Mouse (Mus musculus) kidney, adult 9 months (tissue): ENCODE measurements around the gene Brsk1.

Source experiments
- DNase-seq: peaks from one replicate; pipeline ENCODE4 v3.0.0; 2022

Brsk1 gene

GRCm38 (mm10) chr7:4740309-4740727 lies 49.9 kb downstream of the Brsk1 start:
- no peak for DNase-seq

- peak; percentile 88 for DNase-seq
These were observed 50.7 kb downstream of the Brsk1 start for GRCm38 (mm10) chr7:4741151-4741550.

GRCm38 (mm10) chr7:4741672-4742481 lies 51.5 kb downstream of the Brsk1 start:
- no peak for DNase-seq

DNA sequence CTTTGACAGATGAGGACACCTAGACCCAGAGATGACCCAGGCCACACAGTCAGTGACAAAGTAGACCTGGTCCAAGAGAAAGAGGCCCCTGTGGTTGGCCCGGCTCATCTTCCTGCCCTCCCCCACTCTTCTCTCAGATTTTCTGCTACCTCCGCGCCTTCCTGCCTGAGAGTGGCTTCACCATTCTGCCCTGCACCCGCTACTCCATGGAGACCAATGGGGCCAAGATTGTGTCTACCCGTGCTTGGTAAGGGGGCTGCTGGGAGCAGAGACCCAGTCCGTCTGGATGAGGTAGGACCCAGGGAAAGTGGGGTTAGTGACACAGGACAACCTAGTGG lies 52.0 kb downstream of the Brsk1 start:
- no peak for DNase-seq

- no peak for DNase-seq
These were observed 53.0 kb downstream of the Brsk1 start for GRCm38 (mm10) chr7:4743354-4743753.

DNA sequence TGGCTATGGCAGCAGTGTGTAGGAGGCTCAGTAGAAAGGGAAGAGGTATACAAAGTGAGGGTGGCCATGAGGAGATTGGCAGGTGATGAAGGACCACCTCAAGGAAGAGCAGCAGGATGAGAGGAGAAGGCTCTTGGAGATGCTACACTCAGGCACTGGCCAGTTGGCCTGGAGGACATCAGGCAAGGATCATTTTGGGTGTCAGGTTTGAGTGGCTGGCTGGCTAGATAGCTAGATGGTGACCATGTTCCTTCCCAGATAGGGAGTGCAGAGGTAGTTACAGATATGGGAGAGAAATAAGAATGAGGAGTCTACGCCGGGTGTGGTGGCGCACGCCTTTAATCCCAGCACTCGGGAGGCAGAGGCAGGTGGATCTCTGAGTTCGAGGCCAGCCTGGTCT lies 54.5 kb downstream of the Brsk1 start:
- DNase-seq = no peak

GRCm38 (mm10) chr7:4746326-4746980 lies 56.0 kb downstream of the Brsk1 start:
- no peak for DNase-seq

DNA sequence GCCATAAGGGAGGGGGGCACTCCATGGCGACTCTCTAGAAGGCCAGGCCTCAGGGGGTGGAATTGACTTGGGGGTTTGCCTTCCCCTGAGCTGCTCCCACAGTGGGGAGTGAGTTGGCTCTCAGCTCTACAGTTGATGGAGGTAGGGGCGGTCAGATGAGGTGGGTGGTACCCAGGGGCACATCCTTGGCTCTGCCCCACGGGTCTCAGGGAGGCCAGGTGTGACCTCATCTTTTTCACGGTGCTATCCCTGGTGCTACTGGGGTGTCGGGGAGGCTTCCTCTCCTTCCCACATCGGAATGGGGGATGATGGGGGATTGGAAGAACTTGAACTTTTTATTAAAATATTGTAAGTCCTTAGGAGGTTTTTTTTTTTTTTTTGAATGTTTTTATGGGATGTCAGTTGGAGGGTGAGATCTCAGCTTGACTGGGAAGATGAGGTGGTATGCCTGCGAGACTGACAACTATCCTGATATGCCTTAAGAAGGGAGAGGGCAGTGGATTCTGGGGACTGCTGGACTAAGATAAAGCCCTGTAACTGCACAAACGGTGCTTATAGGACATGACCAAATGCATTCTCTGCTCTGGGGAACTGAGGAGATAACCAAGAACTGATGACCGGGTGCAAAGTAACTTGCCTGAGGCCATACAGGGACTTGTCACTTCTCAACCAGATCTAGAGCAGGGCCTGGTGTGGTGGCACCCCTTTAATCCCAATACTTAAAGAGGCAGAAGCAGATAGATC lies 56.9 kb downstream of the Brsk1 start:
- DNase-seq = no peak

GRCm38 (mm10) chr7:4748321-4748720 lies 57.9 kb downstream of the Brsk1 start:
- no peak for DNase-seq

GRCm38 (mm10) chr7:4749169-4749568 lies 58.8 kb downstream of the Brsk1 start:
- no peak for DNase-seq

GRCm38 (mm10) chr7:4751971-4752820 lies 61.8 kb downstream of the Brsk1 start:
- DNase-seq = peak; percentile 68

GRCm38 (mm10) chr7:4752821-4753570 lies 62.6 kb downstream of the Brsk1 start, which contains the start of gene Cox6b2:
Gene Cox6b2 (minus strand): TSS chr7:4753094.
- DNase-seq = peak; percentile 80

GRCm38 (mm10) chr7:4759670-4760069 lies 69.3 kb downstream of the Brsk1 start:
- DNase-seq = no peak

- DNase-seq = no peak
These were observed 74.7 kb downstream of the Brsk1 start for GRCm38 (mm10) chr7:4764946-4765710.
